Mouse (Mus musculus) kidney, postnatal 14 days (tissue): ENCODE results near the gene Slc25a22.
"Not testable (repeated sequence)": the region's sequence is repeated elsewhere in the genome, so short reads cannot be mapped to it uniquely, and the experiment has no call there.

Experiments
- DNase-seq: peaks from one replicate; pipeline ENCODE4 v3.0.0; 2022; ENCODE audit warnings: mixed read lengths

The Slc25a22 gene

DNA sequence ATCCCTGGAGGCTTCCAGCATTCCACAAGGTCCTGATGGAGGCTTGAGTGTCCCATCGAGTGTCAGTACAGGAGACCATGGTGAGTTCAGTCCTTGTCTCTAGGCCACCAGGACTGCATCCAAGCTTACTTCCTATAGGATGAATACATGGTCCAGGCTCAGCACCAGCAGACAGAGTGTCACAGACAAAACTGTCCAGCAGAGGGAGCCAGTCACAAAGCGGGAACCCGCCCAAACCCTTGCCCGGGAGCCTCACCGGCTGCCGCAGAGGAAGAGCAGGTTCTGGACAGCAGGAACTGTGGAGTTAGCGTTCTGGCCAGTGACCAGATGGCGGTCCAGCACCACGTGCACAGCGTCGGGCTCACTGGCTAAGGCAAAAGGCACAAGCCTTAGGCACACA lies 28.9 kb downstream of the Slc25a22 start:
- DNase-seq = peak; percentile 89

DNA sequence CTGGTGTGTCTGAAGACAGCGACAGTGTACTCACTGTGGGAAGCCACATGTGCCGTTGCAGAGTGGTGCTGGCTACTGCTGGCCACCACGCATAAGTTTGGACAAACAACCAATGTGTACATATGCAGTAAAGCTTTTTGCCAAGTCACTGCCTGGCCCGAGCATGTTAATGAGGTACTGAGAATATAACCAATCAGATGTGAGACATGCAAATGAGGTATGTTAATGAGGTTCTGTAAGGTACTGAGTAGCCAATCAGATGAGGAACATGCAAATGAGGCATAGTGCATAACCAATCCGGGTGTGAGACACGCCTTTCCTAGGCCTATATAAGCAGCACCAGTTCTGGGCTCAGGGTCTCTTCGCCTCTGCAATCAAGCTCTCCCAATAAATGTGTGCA lies 30.0 kb downstream of the Slc25a22 start:
- DNase-seq = not testable (repeated sequence)

DNA sequence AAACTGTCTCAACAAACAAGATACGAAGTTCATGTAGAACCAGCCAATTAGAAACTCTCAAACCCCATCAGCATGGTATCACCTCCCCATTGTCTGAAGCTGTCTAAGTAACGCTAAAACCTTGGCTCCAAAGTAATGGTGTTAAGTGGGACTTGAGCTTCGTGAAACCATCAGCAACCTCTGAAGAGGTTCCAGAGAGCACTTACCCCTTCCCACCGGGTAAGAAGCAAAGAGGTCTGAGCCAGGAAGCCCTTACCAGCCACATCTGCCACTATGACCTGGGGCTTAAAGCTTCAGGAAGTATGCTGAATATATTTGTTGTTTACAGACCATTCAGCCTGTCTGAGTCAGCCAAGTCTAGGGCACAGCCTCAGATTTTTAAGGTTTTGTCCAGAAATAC lies 32.2 kb downstream of the Slc25a22 start:
- DNase-seq = no peak

DNA sequence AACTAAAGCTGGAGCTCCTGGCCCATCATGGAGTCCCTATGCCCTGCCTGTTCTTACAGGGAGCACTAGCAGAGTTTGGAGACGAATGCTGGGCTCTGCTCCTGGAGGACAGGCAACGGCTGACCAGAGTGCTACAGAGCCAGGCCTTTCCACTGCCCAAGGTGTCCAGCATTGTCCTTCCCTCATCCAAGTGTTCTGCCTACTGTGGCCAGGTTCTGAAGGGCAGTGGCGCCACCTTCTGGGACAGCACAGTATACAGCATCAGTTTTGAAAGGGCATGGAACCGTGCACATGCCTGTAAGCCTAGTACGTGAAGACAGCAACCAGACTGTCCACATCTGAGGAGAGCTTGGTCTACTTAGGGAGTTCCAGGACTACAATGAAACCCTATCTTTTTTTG lies 34.4 kb downstream of the Slc25a22 start:
- peak; percentile 67 for DNase-seq

DNA sequence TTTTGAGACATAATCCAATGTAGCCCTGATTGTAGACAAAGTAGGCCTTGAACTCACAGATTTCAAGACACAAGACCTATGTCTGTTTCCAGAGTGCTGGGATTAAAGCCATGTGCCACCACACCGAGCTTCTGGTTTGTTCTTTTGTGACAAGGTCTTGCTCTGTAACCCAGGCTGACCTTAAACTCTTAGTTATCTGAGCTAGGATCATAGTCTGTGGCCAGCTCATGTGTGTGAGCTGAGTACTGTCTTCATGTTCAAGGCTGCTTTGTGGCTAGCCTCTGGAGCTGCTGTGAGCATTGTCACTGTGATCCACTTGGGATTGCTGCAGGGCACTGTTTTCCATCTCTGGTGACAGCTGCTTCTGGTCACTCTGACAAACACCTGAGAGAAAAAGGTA lies 42.3 kb downstream of the Slc25a22 start:
- DNase-seq = no peak

DNA sequence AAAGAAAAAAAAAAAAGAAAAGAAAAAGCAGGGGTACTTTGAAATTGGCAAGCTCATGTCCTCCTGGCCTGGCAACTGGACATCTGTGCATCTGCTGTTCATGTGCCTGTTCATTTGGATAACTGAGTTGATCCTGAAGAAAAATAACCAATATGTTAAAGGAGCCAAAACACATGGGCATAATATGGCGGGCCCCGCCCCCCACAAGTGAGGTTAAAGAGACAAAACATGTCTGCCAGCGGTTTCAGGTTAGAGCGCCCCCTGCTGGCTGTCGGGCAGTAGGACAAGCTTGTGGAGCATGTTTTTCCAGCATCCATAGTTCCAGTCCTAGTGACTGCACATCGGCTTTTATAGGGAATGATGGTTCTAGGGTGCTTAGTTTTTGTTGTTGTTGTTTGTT lies 42.9 kb downstream of the Slc25a22 start:
- peak; percentile 72 for DNase-seq

DNA sequence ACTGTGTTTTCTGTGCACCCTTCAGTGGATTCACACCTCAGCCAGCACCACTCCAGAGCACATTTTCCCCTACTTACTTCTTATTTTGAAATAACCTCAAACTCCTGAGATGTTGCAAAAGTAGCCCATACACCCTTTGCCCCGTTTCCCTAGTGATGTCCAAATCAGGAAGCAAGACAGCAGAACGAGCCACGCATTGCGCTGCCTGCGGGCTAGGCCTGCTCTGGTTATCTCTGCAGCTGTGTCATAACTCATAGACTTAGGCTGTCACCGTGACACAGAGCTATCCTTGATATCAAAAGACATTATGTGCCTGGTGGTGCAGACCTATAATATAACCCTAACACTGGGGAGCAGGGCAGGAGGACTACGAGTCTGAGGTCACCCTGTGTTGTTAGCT lies 43.5 kb downstream of the Slc25a22 start:
- DNase-seq = no peak

DNA sequence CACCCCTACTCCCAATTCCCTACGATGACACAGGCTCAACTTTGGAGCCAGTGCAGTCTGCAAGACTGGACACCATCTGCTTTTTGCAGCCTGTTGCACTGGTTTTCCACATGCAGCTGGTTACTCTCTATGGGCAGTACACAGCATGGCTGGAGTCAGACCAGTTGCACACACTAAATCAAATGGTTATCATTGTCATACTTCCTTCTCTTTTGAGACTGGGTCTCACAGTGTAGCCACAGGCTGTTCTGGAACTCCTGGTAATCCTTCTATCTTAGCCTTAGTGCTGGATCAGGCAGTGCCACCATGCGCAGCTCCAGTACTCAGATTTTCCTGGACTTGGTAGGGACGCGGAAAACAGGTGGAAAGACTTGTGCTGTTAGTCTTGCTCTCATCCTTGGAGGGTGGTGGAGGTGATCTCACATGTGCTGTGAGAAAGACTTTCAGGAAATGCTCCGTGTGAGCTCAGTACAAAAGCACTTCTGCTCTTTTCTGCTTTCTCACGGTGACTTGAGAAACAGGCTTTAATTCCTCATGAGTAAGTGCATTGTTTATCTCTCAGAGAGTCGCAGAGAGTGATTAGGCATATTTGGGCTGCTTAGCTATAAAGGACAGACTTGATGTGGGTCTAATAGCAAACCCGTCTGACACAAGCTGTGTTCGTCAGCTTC lies 45.0 kb downstream of the Slc25a22 start:
- DNase-seq = no peak

DNA sequence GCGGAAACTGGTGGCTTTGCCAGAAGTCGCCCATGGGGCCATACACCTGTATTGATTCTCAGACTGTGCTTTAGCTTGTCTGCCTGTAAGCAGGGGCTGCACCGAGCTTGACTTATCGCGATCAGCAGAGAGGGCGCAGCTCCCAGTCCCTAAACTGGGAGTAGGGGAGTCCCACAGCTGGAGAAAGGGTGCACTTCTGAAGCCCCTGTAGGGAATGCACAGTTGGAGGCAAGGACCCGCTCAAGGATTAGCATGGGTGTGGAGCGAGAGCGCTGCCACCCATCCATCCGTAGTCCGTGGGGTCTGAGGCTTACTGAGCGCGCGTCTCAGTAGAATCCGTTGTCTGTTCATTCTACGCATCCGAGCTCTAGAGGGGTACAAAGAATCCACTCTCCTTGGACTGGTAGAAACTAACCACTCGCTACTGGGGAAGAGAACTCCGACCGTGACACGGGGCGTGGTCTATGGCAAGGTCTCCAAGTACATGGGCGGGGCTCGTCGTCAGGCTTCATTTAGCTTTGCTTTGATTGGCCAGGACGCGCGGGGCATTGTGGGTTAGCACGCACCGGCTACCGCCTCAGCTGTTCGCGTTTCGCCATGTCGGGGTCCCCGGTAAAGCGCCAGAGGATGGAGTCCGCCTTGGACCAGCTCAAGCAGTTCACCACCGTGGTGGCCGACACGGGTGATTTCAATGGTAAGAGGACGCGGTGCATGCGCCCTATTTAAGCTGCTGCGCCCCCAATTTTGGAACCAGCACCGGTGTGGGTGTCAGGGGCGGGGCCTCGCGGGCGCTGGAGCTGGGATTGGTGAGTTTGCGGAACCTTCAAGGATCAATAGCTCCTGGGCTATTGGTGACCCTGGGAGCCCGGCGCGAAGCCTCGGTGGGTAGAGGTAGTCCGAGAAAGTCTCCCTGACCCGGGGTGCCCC lies 45.8 kb downstream of the Slc25a22 start, which contains the start of gene Taldo1:
Gene Taldo1, plus strand, starts transcription at position 575 of the 927 bp plus-strand sequence.
- DNase-seq = peak; percentile 98

DNA sequence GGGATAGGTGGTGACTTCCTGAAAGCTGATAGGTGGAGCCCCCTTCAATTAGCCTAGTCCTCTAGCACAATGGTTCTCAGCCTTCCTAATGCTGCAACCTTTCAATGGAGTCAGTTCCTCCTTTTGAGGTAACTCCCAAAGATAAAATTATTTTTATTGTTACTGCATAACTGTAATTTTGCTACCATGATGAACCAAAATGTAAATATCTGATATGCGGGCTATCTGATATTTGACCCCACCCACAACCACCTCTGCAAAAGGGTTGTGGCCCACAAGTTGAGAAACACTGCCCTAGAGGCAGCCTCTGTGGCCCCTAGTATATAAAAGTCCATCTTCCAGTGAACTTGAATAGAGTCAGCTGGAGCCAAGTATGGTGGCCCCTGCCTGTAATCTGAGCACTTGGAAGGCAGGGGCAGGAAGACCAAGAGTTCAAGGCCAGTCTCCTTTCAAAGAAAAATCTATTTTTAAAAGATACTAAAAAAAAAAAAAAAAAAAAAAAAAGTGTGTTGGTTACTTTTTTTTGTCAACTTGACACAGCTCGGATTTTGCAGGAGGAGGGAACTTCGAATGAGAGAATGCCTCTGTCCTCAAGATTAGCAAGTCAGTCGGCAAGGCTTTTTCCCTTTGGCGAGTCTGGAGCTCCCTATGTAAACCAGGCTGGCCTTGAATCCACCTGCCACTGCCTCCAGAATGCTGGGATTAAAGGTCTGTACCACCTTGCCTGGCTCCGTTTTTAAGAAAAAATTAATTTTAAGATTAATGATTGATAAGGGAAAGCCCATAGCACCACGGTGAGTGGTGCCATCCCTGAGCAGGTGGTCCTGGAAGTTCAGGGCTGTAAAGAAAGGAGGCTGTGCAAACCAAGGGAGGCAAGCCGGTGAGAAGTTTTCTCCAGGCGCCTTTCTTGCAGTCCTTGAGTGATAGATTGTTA lies 47.1 kb downstream of the Slc25a22 start:
- peak; percentile 33 for DNase-seq

DNA sequence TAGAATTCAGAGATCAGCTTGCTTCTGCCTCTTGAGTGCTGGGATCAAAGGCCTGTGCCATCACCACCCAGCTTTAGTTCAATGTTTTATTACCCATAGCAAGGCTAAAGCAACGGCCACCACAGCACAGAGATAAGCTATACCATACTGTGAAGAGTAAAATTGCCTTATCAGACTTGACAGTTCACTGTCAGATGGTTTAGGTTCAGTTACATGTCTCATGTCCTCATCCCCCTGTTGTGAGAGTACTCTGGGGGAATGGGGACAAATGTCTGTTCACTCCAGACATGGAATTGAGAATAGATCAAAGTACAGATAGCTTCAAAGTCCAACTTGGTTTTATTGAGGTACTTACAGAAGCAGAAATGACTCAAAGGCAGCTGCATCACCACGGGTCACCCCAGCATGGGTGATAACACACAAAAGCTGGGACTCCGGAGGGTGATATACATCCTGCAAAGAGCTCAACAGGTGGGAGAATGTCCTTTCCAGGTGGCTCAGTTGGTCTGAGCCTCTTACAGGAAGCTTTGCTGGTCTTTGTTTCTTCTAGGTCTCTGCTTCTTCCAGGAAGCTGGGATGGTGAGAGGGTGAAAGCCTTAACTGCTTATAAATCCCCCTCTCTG lies 49.1 kb downstream of the Slc25a22 start:
- no peak for DNase-seq

DNA sequence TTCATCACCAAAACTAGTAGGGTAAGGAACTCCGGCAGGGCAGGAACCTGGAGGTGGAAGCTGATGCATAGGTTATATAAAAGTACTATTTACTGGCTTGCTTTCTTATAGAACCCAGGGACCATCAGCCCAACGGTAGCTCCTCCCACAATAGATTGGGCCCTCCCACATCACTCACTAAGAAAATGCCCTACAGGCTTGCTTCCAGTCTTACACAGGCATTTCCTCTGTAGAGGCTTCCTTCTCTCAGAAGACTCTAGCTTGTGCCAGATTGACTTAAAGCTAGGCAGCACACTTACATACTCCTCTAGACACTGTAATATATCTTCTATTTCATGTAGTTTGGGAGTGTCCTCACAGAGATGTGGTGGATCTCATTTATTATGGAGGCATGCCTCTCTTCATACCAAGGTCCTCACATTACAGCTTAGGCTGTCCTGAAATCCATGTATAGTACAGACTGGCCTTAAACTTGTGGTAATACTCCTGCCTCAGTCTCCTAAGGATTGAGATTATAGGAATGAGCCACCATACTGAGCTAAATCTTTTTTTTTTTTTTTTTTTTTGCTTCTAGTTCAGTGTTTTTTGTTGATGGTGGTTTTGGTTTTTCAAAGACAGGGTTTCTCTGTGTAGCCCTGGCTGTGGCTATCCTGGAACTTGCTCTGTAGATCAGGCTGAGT lies 49.7 kb downstream of the Slc25a22 start:
- DNase-seq = no peak

DNA sequence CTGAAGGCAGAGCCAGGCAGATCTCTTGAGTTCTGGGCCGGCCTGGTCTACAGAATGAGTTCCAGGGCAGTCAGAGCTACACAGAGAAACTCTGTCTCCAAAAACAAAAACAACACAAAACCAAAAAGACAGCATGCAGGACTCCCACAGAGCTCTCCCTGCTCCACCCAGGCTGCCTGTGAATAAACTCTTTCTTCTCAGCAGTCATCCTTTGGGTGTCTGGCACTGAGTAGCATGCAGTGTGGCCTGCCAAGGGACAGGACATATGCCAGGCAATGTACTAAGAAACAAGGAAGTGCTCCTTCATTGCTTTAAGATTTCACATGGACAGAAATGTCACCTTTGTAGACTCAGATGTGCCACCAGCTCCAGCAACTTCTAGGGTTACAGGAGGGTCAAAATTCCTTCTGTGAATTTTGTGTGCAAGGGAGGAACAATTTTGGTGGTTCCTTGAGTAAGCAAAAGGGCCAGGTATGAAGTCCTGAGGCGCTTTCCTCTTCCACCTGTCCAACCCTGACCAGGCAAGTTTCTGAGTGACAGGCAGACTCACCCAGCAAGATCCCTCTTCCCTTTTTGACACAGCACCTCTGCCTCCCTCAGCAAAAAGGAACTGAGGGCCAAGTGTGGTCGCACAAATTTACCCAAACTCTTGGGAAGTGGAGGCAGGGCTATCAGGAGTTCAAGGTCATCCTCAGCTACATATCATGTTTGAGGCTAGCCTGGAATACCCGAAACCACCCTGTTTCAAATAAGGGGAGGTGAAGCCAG lies 56.4 kb downstream of the Slc25a22 start:
- DNase-seq = no peak
